Mouse (Mus musculus): ENCODE results near the gene D130052B06Rik.

GRCm38 (mm10) chr11:33590771-33591170 lies 8.3 kb upstream of the D130052B06Rik start:
- TF ChIP-seq POLR2A (IDR thresholded peaks at IDR 0.05; ENCODE audit: borderline replicate concordance, low read depth, low read length) = no peak
- no peak for TF ChIP-seq CTCF (IDR thresholded peaks at IDR 0.05; ENCODE audit: low read depth, low read length)

Measured in bone marrow macrophage, adult 2 months (primary cell).